Mouse (Mus musculus) midbrain, postnatal 0 days (tissue): ENCODE data around the gene Baz1b. TPM values are rescaled to one million over a fixed set of nuclear protein-coding genes. Genes with fewer than 3 reads are reported as not detected.

Experiments used
- ATAC-seq: fragments of 200-750 bp; cut with Nextera tagmentation; 2 replicates; pipeline ENCODE4 v1.8.0; 2017; ENCODE audit warnings: moderate number of reproducible peaks, mild to moderate bottlenecking, moderate TSS enrichment, moderate library complexity; ENCODE audit not compliant: low FRiP score
- DNase-seq: peaks from one replicate; pipeline ENCODE4 v3.0.0-alpha.2; 2015; ENCODE audit warnings: low spot score
- H3K27ac ChIP-seq: fragments of 300-500 bp; sonication (generic); 2 replicates; pipeline ENCODE4 v1.5.1; 2014; ENCODE audit warnings: low read depth, mild to moderate bottlenecking, low read length, mixed read lengths
- H3K27me3 ChIP-seq: fragments of 300-500 bp; sonication (generic); 2 replicates; pipeline ENCODE4 v1.6.1; 2014; ENCODE audit warnings: low read length, control low read depth, mixed read lengths; ENCODE audit not compliant: insufficient read depth
- H3K36me3 ChIP-seq: fragments of 300-500 bp; sonication (generic); 2 replicates; pipeline ENCODE4 v1.6.1; 2014; ENCODE audit warnings: low read length, control low read depth, mixed read lengths; ENCODE audit not compliant: insufficient read depth
- H3K4me1 ChIP-seq: fragments of 300-500 bp; sonication (generic); 2 replicates; pipeline ENCODE4 v1.6.1; 2014; ENCODE audit warnings: mild to moderate bottlenecking, control low read depth, antibody characterized with exemption, low read length, mixed read lengths; ENCODE audit not compliant: insufficient read depth
- H3K4me2 ChIP-seq: fragments of 300-500 bp; sonication (generic); 2 replicates; pipeline ENCODE4 v1.6.1; 2014; ENCODE audit warnings: low read depth, mild to moderate bottlenecking, low read length, mixed read lengths; ENCODE audit not compliant: poor library complexity, severe bottlenecking
- H3K4me3 ChIP-seq: fragments of 300-500 bp; sonication (generic); 2 replicates; pipeline ENCODE4 v1.5.1; 2014; ENCODE audit warnings: low read depth, mild to moderate bottlenecking, low read length, moderate library complexity
- H3K9ac ChIP-seq: fragments of 300-500 bp; sonication (generic); replicated peaks from 2 replicates; pipeline ENCODE4 v1.6.1; 2014; ENCODE audit warnings: mild to moderate bottlenecking, low read length, moderate library complexity, mixed read lengths; ENCODE audit not compliant: poor library complexity, severe bottlenecking
- H3K9me3 ChIP-seq: fragments of 300-500 bp; sonication (generic); 2 replicates; pipeline ENCODE4 v1.6.1; 2016; ENCODE audit warnings: low read length, control low read depth
- CTCF ChIP-seq: IDR thresholded peaks from 2 replicates; pipeline ENCODE4 v1.5.1; 2016; ENCODE audit warnings: antibody characterized with exemption, mild to moderate bottlenecking
- WGBS: fragments of 180-500 bp; shearing (Covaris S2); extraction: QIAGEN DNeasy Blood & Tissue Kit; methylation state at CpG from one replicate; pipeline ENCODE4 v1.1.7; 2014; 5-methylcytosine and 5-hydroxymethylcytosine counted together
- polyA plus RNA-seq: library from polyadenylated mRNA; unstranded; fragments of >200 nt; fragmentation: Nextera tagmentation; extraction: Ambion mirVana; gene quantifications from 2 replicates; pipeline ENCODE4 v1.2.1, GENCODE M21; 2015
- total RNA-seq: library from RNA; depleted of rRNA; stranded (reverse); fragments of >200 nt; gene quantifications from 2 replicates; pipeline ENCODE4 v1.2.3, GENCODE M21; 2014

Baz1b gene
- total and polyA plus RNA-seq, 2 experiments from 2014 or later, result 12.5 to 33.4 TPM

GRCm38 (mm10) chr5:135250186-135251078 lies 63.4 kb downstream of the Baz1b start:
- ATAC-seq, result peak; percentile 41
- Histone ChIP-seq H3K27ac (0 out of 2 replicates have a peak overlapping the region, but pooled peaks have one; percentile 32), H3K4me2 (peak overlapping the region; percentile 71), H3K36me3 (no peaks in the 10 kb centered on the region), H3K9ac (peak overlapping the region; percentile 54), H3K9me3 (no peaks in the 10 kb centered on the region), H3K4me3 (peak overlapping the region; percentile 64), H3K4me1 (peaks cover 7% of the 10 kb centered on the region; the same call in 1 of the 2 replicates), H3K27me3 (0 out of 2 replicates have a peak, but pooled peaks cover 8% of the 10 kb centered on the region)
- WGBS, result 2% methylated on average over 70 of the region's 92 CpGs
- DNase-seq, result no peak
- no peak for TF ChIP-seq CTCF

- peak; percentile 76 for ATAC-seq
- under 1% methylated on average over 35 of the region's 51 CpGs for WGBS
Observed at GRCm38 (mm10) chr5:135251079-135251454, 64.0 kb downstream of the Baz1b start, which contains the start of gene Fzd9. Gene Fzd9 (minus strand): TSS chr5:135251230.

GRCm38 (mm10) chr5:135253741-135254401 lies 66.8 kb downstream of the Baz1b start:
- H3K9me3 ChIP-seq, result no peaks in the 10 kb centered on the region
- DNase-seq, result peak; percentile 86
- no peak overlapping the region for H3K4me2 ChIP-seq

More at GRCm38 (mm10) chr5:135251079-135251454, 64.0 kb downstream of the Baz1b start, which contains the start of gene Fzd9:
- Histone ChIP-seq H3K9ac (peak within 1 kb of the TSS; percentile 54), H3K27me3 (0 out of 2 replicates have a peak, but pooled peaks cover 8% of the 10 kb centered on the region), H3K9me3 (no peaks in the 10 kb centered on the region), H3K27ac (0 out of 2 replicates have a peak within 1 kb of the TSS, but pooled peaks have one; percentile 32), H3K36me3 (no peaks in the 10 kb centered on the region), H3K4me3 (peak within 1 kb of the TSS; percentile 64), H3K4me1 (peaks cover 7% of the 10 kb centered on the region; the same call in 1 of the 2 replicates), H3K4me2 (peak within 1 kb of the TSS; percentile 71)
- TF ChIP-seq CTCF, result no peak
- DNase-seq, result peak; percentile 94

GRCm38 (mm10) chr5:135256166-135256565 lies 69.1 kb downstream of the Baz1b start:
- Histone ChIP-seq H3K9me3 (no peaks in the 10 kb centered on the region), H3K27ac (no peak overlapping the region), H3K27me3 (no peaks in the 10 kb centered on the region), H3K9ac (no peak overlapping the region), H3K4me3 (no peak overlapping the region), H3K4me2 (no peak overlapping the region), H3K36me3 (no peaks in the 10 kb centered on the region), H3K4me1 (no peaks in the 10 kb centered on the region)
- DNase-seq (no peak), ATAC-seq (no peak)
- WGBS, result 89% methylated on average over 3 of the region's 3 CpGs
- no peak for TF ChIP-seq CTCF

More at GRCm38 (mm10) chr5:135253741-135254401, 66.8 kb downstream of the Baz1b start:
- H3K27me3 ChIP-seq, result 0 out of 2 replicates have a peak, but pooled peaks cover 8% of the 10 kb centered on the region
- peak; percentile 69 for ATAC-seq
- no peak overlapping the region for H3K9ac ChIP-seq
- H3K4me1 ChIP-seq, result peaks cover 7% of the 10 kb centered on the region; the same call in 1 of the 2 replicates
- H3K4me3 ChIP-seq, result no peak overlapping the region
- TF ChIP-seq CTCF, result no peak
- no peaks in the 10 kb centered on the region for H3K36me3 ChIP-seq
- no peak overlapping the region for H3K27ac ChIP-seq
- WGBS, result 5% methylated on average over 12 of the region's 12 CpGs

GRCm38 (mm10) chr5:135257559-135257958 lies 70.5 kb downstream of the Baz1b start:
- Histone ChIP-seq H3K9me3 (no peaks in the 10 kb centered on the region), H3K9ac (no peak overlapping the region), H3K27me3 (no peaks in the 10 kb centered on the region), H3K4me2 (no peak overlapping the region), H3K4me1 (no peaks in the 10 kb centered on the region), H3K36me3 (no peaks in the 10 kb centered on the region), H3K4me3 (no peak overlapping the region), H3K27ac (peak overlapping the region; percentile 64; the same call in 1 of the 2 replicates)
- WGBS, result 83% methylated on average over 12 of the region's 12 CpGs
- TF ChIP-seq CTCF, result peak; percentile 35; the same call in 1 of the 2 replicates
- ATAC-seq (no peak), DNase-seq (no peak)
